Mouse (Mus musculus) lung, adult 2 months (tissue): ENCODE results near the gene 1700010B08Rik. TPM values are rescaled to one million over a fixed set of nuclear protein-coding genes. Genes with fewer than 3 reads are reported as not detected.

ENCODE experiments used
- DNase-seq: peaks from one replicate; pipeline ENCODE4 v3.0.0; 2022
- H3K4me1 ChIP-seq: fragments of 200-500 bp; 2 replicates; pipeline ENCODE4 v1.6.1; 2011; ENCODE audit warnings: low read length; ENCODE audit not compliant: control insufficient read depth, insufficient read depth
- H3K4me3 ChIP-seq: fragments of 200-500 bp; replicated peaks from 2 replicates; pipeline ENCODE3; 2011; ENCODE audit warnings: low read depth, mild to moderate bottlenecking, control low read depth, low read length; ENCODE audit errors: extremely low read depth
- CTCF ChIP-seq: fragments of 200-500 bp; IDR thresholded peaks from 2 replicates; pipeline ENCODE4 v1.5.1; 2011; ENCODE audit warnings: mild to moderate bottlenecking, low read length, control low read depth; ENCODE audit not compliant: insufficient read depth
- POLR2A ChIP-seq: fragments of 200-500 bp; IDR thresholded peaks from 2 replicates; pipeline ENCODE4 v1.6.1; 2011; ENCODE audit warnings: low read depth, mild to moderate bottlenecking, control low read depth, low read length, borderline replicate concordance; ENCODE audit errors: extremely low read depth
- WGBS: fragments of 180-500 bp; shearing (Covaris S2); methylation state at CpG from one replicate; pipeline ENCODE4 v1.1.7; 2018; 5-methylcytosine and 5-hydroxymethylcytosine counted together
- polyA plus RNA-seq: library from polyadenylated mRNA; depleted of rRNA; stranded (reverse); fragments of >200 nt; gene quantifications from 2 replicates; pipeline ENCODE4 v1.2.3, GENCODE M21; 2012; rRNA removed

The 1700010B08Rik gene
- polyA plus RNA-seq, 1 experiment, result not detected

- H3K4me1 ChIP-seq, result no peaks in the 10 kb centered on the region; the same call in none of the 2 replicates
- no peak for DNase-seq
- TF ChIP-seq CTCF (no peak), POLR2A (no peak)
- WGBS, result 44% methylated on average over 3 of the region's 3 CpGs
- no peak overlapping the region for H3K4me3 ChIP-seq
Measured at GRCm38 (mm10) chr2:173764629-173765028, 45.4 kb downstream of the 1700010B08Rik start.

- Histone ChIP-seq H3K4me1 (no peaks in the 10 kb centered on the region; the same call in none of the 2 replicates), H3K4me3 (no peak overlapping the region)
- WGBS, result 75% methylated on average over 8 of the region's 8 CpGs
- no peak for DNase-seq
- TF ChIP-seq CTCF, result no peak
- no peak for TF ChIP-seq POLR2A
Measured at GRCm38 (mm10) chr2:173767959-173768595, 48.9 kb downstream of the 1700010B08Rik start.

GRCm38 (mm10) chr2:173769183-173769582 is 50.0 kb downstream of the 1700010B08Rik start:
- 54% methylated on average over 10 of the region's 10 CpGs for WGBS
- no peak for DNase-seq

GRCm38 (mm10) chr2:173770620-173771019 is 51.4 kb downstream of the 1700010B08Rik start:
- Histone ChIP-seq H3K4me1 (no peaks in the 10 kb centered on the region; the same call in 1 of the 2 replicates), H3K4me3 (no peak overlapping the region)
- TF ChIP-seq POLR2A (no peak), CTCF (no peak)
- 77% methylated on average over 5 of the region's 5 CpGs for WGBS
- DNase-seq, result no peak

More at GRCm38 (mm10) chr2:173769183-173769582, 50.0 kb downstream of the 1700010B08Rik start:
- Histone ChIP-seq H3K4me1 (no peaks in the 10 kb centered on the region; the same call in 1 of the 2 replicates), H3K4me3 (no peak overlapping the region)
- TF ChIP-seq CTCF (no peak), POLR2A (no peak)

Other genes starting within 250 kb of the 1700010B08Rik start
- not detected in 2 replicates for gene 1700021F07Rik, start 196.8 kb upstream of the 1700010B08Rik start, polyA plus RNA-seq
- not detected in 2 replicates for gene Ankrd60, start 141.1 kb upstream of the 1700010B08Rik start, polyA plus RNA-seq
- gene Rab22a, start 59.7 kb upstream of the 1700010B08Rik start, polyA plus RNA-seq, result 27.3 and 51.1 TPM in 2 replicates
- 13.3 and 16.8 TPM in 2 replicates for gene Vapb, start 18.1 kb downstream of the 1700010B08Rik start, polyA plus RNA-seq